Mouse (Mus musculus): ENCODE measurements around the gene Gadd45a.
"Not testable (repeated sequence)": the region's sequence is repeated elsewhere in the genome, so short reads cannot be mapped to it uniquely, and the experiment has no call there.

Gadd45a gene

DNA sequence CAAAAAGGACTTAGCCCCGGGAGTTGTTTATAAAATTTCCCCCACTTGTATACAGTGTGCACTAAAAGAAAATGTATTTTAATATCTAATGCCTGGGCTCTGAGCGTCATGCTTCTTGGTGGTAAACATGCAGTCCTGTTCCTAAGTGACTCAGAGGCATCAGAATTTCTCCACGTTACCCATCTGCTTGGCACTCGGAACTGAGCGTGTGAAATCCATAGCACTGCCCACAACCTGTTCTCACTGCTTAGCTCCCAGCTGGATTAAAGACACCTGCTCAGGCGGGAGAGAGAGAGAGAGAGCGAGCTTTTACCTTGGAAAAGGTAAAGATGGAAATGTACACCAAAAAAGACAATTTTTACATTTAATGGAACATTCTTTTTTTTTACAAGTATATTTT lies 18.3 kb downstream of the Gadd45a start:
- DNase-seq (ENCODE audit: low read depth, low spot score): not testable (repeated sequence)

DNA sequence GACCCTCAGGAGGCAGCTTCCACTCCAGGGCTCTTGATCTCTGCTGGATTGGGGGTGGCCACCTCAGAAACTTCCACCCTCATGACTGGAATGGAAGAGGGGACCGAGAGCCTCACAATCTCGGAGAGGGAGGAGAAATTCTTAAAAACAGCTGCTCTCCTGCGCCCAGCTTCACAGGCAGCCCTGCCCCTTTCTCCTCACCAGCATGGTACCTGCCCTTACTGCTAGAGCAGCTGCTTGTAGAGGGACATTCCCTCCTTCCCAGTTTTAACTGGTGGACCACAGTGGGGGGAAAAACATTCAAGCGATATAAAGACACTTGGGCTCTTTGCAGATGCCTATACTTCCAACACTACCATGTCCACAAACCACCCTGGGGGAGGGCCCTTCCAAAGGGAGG lies 18.9 kb downstream of the Gadd45a start:
- DNase-seq (ENCODE audit: low read depth, low spot score): no peak

DNA sequence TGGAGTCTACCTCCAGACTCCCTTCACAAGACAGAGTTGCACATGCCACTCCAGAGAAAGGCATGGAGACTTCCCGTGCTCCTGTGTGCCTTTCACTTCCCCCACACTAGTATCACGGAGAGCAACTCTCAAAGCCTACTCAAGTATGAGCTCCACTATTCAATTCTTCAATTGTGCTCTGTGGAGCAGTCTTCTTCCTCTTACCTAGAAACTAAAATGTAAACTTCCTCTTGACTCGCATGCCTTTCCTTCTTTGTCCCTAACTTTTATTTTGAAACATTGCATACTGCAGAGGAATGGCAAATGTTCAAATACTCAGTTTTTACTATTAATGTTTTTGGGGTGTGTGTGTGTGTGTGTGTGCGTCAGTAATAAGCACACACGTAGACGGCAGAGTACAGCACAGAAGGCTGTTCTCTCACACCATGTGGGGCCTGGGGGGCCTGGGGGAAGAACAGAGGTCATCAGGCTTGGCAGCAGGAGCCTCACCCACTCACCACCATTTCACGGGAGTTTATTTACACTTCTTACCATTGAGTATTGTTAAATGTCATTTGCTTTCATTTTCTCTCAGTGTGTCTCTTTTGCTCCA lies 20.6 kb downstream of the Gadd45a start:
- DNase-seq (ENCODE audit: low read depth, low spot score): no peak

DNA sequence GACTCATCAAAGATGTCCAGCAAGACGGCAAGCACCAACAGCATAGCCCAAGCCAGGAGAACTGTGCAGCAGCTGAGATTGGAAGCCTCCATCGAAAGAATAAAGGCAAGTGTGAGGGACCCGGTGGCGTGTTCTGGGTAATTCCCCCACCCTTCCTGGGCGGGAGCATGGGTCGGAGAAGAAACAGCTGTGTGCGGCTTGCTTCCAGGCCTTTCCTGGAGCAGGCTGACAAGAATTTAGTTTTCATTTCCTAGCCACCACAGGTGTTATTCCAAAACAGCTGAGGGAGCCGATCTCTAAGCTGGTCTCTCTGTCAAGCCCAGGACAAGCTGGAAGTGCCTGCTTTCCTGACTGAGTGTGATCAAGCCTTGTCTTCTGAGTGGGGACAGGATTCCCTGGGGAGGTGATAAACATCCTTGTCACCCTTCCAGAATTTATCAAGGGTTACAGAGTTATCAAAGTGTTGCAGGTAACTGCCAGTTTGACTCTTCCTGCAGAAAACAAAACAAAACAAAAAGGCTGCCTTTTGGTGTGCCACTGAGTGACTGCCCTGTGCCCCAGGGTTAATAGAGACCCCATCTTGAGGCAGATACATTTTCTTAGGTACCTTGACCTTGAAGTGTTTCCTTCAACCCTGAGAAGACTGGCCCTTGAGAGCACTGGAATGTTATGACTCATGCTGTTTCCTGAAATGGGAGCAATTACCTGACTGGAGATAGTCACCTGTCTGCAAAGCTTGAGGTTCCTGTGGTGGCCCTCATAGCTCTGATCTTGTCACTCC lies 21.3 kb downstream of the Gadd45a start:
- no peak for DNase-seq (ENCODE audit: low read depth, low spot score)

DNA sequence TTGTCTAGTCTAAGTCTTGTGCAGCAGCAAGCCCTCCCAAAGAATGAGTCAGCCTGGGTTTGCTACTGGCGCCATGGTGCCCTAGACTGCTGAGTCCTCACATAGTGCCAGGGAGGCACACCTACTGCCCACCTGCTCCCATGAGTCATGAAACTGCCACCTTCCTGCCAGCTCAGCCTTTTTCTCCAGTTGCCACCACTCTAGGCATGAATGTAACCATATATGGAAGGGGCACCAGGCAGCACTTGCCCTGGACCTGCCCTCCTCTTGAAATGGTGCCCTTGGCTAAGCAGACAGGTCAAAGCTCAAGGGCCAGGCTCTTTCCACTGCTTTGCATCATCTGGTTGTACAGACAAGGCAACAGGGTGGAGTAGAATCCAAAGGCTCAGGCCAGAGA lies 22.6 kb downstream of the Gadd45a start:
- DNase-seq (ENCODE audit: low read depth, low spot score): no peak

DNA sequence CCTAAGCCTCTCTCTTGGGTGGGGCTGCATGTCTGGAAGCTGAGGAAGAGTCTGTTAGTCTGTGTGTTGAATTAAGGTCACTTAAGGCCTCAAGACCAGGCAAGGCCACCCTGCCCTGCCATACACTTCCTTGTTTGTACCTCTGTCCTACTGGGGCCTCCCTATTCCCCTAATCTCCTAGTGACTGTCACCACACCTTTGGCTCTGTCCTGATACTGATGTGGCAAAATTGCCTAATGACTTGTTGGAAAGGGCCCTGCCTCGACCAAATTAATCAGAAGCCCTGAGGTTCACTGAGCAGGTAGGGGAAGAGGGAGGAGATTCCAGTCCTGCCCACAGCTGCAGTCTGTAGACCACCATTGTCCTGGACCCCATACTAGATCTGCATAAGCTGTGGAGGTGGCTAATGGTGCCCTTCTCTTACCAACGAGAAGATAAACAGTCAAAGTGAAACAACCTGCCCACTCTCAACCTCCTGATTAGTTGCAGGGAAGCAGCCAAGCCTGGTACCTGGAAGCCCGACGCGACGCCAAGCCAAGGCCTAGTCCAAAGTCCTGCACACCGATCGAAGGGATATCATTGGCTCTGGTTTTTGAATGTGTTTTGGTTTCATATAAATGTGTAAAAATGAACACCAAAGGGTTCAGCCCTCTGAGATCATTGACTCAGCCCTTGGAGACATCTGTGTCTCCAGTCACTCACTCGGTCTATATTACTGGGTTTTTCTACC lies 23.1 kb downstream of the Gadd45a start:
- no peak for DNase-seq (ENCODE audit: low read depth, low spot score)

DNA sequence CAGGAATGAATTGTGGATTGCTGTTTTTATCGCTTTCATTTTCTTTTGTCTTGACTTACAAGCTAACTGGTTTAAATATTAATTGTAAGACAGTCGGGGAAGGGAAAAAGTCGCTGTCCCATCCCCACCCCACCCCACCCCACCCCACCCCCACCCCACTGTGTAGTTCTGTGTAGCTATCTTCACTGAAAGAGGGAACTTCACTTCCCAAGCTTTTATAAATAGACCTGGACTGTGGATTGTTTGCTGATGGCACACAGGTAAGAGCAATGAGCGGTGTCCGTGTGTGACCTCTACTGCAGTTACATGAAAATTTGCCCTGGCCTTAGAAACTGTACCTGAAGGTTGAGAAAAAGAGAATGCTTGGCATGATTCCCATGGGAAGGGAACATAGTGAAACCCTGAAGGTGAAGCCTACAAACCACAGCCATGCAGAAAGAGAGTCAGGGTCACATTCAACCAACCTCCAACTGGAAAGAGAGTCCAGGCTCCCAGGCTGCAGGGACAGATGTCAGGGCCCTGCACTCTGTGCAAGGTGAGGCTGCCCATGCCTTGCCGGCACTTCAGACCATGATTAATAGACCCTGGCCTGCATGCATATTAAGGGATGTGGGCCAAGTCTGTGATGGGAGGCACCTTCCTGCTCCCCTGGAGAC lies 23.8 kb downstream of the Gadd45a start:
- no peak for DNase-seq (ENCODE audit: low read depth, low spot score)

DNA sequence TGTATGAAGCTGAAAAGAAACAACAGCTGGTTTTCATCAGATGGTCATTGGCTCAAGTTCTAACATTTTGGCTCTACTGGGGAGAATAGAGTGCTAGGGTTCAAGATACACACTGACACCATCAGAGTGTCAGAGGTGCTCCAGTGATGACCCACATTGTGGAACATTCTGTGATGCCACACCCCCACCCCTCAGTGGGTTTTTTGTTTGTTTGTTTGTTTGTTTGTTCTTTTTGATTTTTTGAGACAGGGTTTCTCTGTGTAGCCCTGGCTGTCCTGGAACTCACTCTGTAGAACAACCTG lies 26.1 kb downstream of the Gadd45a start:
- DNase-seq (ENCODE audit: low read depth, low spot score): no peak

DNA sequence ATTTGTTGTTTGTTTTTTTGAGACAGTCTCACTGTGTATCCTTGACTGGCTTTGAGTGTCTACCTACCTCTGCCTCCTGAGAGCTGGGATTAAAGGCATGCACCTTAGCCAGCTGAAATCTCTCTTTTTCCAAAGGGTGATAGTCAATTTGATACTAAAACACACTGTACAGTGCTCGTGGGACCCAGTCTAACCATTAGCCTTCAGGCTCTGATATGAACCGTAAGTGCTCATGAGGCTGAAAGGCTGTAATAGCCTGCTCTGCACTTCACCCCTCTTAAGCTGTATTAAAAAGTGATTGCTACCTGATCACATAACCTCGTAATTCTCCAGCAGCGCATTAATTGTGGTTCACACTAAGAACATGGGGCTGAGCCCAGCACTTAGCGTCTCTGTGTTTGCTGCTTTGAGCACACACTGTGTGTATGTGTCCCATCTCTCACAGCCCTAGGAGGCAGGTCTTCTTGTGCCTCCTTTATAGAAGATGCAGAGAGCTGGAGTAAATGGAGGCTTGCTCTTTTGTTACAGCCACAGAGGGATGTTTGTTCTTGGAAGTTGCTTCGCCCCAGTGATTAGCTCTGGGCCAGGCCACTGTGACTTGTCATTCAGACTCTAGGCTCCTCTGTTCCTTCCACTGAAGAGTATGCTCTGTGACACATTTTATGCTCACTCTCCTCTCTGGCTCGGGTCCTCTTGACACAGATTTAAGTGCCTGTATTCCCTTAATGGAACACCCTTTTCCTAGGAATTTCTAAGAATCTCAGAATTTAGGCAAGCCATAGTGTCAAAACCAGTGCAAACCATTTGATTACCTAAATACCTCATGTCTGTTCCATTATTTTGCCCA lies 26.7 kb downstream of the Gadd45a start:
- DNase-seq (ENCODE audit: low read depth, low spot score): no peak

DNA sequence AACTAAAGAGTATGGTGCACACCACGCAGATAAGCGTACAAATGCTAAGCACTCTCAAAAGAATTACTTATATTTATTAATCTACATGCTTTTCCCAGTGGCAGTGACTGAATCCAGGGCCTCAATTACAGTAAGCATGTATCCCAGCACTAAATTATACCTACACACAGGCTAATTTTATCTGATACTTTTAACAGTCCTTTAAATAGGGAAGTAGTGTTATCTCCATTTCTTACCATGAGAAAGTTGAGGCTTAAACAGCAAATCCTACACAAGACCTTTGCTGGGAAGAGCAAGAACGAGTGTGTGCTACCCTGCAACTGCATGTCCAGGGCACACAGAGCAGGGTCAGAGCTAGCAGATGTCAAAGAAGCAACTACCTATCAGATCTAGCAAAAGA lies 27.4 kb downstream of the Gadd45a start:
- DNase-seq (ENCODE audit: low read depth, low spot score): no peak

DNA sequence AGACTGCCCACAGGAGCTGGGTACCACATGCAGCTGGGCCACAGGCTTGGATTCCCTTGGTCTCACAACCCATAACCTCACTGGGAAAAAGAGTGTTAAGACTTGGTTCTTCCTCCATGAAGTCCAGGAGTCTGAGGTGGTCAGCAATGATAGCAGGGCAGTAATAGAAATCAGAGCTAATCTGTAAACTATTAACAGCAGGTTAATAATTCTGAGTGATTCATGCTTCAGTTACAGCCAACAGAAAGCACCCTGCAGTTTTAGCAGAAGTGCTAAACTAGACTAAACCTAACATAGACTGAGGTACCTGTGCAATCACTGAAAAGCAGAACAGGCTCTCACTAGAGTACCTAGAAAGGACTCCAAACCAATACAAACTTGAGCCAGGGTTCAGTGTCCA lies 37.5 kb downstream of the Gadd45a start:
- DNase-seq (ENCODE audit: low read depth, low spot score): no peak

DNA sequence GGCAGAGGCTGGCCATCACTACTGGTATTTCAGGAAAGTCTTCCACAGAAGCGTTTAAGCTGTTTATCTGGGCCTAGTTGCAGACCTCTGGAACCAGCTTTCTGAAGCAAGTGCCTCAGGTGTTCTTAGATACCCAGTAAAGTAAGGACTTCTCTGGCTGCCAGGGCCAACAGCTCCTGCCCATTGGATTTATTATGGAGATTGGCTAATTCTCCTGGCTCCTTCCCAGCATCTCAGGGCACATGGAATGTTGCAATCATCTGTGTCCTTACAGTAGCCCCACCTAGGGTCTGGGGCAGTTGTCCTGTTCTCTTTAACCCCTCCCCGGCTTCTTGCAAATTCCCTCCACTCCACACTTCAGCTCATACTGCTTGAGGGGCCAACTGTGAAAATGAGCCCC lies 38.6 kb downstream of the Gadd45a start:
- no peak for DNase-seq (ENCODE audit: low read depth, low spot score)

DNA sequence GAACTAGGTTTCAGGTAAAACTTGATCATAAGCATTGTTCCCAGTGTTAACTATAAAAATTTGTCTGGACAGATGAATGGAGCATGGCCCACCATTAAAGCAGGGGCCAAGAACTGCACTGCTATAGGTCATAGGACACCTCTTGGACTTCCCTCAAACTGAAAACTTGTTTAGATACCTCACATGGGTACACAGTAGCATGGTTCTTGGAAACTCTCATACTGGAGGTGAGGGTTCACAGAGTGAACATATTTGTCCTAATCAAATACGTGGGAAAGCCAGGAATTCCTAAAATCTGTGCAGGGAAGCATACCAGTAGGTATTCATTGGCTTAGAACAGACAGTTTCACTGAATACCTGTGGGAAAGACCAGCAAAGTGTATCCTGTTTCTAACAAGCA lies 41.0 kb downstream of the Gadd45a start:
- DNase-seq (ENCODE audit: low read depth, low spot score): no peak

DNA sequence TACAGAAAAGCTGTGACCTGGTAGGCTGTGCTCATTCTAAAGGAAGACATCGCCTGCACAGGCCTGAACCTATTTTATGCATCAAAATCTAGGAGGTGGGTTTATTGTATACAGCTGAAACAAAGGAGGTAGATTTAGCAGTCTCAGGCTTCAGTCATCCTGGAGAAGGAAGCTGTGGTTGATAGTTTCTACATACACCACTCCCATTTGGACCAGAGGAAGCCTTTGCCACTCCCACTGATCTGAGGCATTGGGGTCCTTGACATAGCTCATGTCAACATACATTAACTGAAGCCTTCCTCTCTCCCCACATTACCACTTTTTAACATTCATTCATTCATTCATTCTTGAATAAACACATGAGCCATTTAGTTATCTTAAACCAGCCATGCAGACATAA lies 41.4 kb downstream of the Gadd45a start:
- no peak for DNase-seq (ENCODE audit: low read depth, low spot score)

DNA sequence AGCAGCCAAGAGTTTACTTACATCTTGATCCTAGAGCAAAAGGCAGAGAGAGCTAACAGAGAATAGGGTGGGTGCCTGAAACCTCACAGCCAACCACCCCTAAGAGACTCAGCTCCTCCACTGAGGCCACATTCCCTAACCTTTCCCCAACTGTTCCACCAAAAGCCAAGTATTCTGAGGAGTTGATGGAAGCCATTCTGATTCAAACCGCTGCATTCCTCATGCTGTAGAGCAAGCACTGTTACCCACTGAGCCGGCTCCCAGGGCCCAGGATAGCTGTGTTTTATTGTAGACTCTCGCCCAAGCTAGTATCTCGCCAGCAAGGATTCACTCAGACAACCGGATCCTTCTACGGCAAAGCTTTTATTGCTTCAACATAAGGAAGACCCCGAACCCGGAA lies 42.3 kb downstream of the Gadd45a start:
- no peak for DNase-seq (ENCODE audit: low read depth, low spot score)

DNA sequence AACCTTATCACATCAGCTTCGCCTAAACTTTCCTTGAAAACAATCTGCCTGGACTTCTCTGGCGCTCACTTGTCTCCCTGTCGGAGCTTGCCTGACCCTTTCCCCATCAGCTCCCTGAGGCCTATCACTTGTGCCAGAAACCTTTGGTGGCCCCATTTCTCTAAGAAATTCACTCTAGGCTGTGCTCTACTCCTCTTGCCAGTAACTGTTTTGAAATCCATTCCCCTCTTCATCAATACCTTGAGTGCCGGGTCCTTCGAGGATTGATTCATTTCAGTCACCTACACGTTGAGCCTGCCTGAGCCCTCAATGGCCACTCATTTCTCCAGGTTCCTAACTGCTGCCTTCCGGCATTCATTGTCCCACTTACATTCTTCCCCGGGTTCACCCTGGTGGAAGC lies 44.5 kb downstream of the Gadd45a start:
- DNase-seq (ENCODE audit: low read depth, low spot score): no peak

DNA sequence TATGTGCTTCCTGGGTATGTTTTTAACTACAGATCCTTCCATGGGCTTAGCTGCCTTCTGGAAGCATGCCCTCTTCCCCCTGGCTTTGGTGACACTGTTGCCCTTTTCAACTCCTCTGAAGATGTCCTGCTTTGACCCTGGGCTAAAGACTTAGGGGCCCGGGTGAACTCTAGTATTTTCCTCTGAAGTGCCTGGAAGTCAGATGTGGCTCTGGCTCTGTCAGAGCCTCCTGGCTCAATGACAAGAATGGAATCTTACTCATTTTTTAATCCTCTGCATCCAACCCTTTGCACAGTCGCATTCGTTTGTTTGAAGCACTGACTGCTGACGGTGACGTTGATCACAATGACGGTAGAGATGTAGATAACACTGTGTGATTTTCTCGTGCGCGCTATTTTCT lies 45.0 kb downstream of the Gadd45a start:
- no peak for DNase-seq (ENCODE audit: low read depth, low spot score)

DNA sequence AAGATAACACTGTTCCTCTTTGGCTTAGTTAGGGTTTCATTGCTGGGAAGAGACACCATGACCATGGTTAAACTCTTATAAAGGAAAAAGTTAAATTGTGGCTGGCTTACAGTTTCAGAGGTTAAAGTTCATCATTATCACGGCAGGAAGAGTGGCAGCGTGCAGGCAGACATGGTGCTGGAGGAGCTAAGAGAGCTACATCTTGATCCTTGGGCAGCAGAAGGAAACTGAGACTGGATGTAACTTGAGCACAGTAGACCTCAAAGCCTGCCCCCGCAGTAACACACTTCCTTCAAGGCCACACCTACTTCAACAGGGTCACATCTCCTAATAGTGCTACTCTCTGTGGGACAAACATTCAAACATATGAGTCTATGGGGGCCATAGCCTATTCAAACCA lies 47.7 kb downstream of the Gadd45a start:
- no peak for DNase-seq (ENCODE audit: low read depth, low spot score)

DNA sequence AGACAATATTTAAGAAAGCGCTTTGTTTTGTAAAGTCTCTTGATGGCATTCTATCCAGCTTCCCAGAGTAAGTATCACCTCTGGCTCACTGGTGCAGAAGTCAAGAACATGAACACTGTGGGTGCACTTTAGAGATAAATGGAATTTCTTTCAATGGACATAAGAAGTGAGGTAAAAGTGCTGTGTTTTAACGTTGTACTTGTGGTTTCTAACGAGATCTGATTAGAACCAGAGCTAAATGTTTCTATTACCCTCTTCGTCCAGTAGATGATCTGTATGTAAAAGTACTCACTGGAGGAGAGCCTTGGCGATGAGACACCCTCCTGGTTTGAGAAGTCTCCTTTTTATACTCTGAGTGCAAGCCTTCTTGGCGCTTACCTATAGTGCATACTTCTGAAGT lies 48.2 kb downstream of the Gadd45a start:
- DNase-seq (ENCODE audit: low read depth, low spot score): no peak

DNA sequence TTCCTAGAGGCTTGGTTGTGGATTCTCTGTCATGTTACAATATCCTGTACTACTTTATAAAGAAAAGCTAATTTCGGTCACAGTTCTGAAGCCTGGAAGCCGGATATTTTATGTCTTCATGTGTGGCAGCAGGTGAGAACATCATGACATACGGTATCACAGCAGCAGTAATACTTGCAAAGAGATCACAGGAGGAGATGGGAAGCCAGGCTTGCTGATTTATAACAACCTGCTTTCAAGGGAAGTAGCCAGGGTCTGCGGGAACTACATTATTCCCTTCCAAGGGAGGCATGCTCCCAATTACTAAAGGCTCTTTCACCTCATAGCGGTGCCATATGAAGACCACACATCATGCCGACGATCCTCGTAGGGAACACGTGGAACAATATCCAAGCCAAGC lies 48.9 kb downstream of the Gadd45a start:
- no peak for DNase-seq (ENCODE audit: low read depth, low spot score)

DNA sequence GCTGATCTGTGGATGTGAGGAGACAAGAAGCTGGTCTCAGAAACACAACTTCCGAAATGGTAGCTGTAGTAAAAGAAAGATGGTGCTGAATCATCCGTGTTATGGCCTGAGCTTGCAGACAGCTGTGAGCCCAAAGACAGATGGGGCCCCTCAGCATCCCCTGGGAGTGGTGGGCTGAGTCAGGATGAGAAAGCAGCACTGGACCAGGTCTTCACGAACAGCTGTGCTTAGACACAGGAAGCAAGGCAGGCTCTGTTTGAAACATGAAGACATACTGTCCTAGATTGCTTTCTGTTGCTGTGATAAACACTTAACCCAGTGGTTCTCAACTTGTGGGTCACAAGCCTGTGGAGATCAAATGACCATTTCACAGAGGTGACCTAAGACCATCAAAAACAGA lies 49.6 kb downstream of the Gadd45a start:
- DNase-seq (ENCODE audit: low read depth, low spot score): peak; percentile 36

DNA sequence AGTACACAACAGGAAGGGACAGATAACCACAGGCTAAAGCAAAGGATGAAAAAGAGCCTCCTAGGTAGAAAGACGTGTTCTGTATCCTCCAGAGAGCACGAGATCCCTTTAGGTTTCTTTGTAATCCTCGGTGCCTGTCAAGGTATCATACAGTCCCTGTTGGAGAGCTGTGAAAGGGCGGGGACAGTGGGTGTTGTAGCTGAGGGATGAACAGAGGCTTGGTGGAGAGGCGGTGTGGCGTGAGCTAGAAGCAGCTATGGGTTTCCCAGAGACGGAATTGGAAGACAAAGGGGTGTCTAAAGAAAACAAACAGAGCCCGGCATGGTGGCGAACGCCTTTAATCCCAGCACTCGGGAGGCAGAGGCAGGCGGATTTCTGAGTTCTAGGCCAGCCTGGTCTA lies 51.2 kb downstream of the Gadd45a start:
- DNase-seq (ENCODE audit: low read depth, low spot score): no peak

All from A20 (cell line).